Mouse (Mus musculus): ENCODE data around the gene Zp1. TPM values are rescaled to one million over a fixed set of nuclear protein-coding genes. Genes with fewer than 3 reads are reported as not detected.

Zp1 gene
- polyA plus RNA-seq, 1 experiment = not detected

GRCm38 (mm10) chr19:10878201-10878837, 42.1 kb downstream of the Zp1 start:
- no peak for DNase-seq (ENCODE audit: low read depth)

GRCm38 (mm10) chr19:10871328-10871961, 49.0 kb downstream of the Zp1 start:
- no peak for DNase-seq (ENCODE audit: low read depth)

DNA sequence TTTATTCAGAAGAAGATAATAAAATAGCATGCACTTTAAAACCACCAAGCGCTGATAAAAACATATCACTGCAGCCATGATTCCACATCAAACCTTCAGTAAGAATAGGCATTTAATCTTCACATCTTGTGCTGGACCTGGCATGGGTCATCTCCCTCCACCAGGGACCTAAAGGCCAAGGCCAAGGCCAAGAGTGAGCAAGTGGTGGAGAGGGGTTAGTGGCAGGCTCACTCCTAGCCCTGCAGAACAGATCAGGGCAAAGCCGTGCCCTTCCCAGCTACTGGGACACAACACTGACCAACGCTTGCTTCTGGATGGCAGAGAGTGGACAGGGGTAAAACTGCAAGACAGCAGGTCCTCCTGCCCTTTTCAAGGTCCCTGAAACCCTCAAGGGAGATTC, 49.8 kb downstream of the Zp1 start:
- no peak for DNase-seq (ENCODE audit: low read depth)

- DNase-seq (ENCODE audit: low read depth) = no peak
Measured at GRCm38 (mm10) chr19:10869886-10870527, 50.4 kb downstream of the Zp1 start, which contains the start of gene Tmem132a. TSS of gene Tmem132a (minus strand) at chr19:10869940.

DNA sequence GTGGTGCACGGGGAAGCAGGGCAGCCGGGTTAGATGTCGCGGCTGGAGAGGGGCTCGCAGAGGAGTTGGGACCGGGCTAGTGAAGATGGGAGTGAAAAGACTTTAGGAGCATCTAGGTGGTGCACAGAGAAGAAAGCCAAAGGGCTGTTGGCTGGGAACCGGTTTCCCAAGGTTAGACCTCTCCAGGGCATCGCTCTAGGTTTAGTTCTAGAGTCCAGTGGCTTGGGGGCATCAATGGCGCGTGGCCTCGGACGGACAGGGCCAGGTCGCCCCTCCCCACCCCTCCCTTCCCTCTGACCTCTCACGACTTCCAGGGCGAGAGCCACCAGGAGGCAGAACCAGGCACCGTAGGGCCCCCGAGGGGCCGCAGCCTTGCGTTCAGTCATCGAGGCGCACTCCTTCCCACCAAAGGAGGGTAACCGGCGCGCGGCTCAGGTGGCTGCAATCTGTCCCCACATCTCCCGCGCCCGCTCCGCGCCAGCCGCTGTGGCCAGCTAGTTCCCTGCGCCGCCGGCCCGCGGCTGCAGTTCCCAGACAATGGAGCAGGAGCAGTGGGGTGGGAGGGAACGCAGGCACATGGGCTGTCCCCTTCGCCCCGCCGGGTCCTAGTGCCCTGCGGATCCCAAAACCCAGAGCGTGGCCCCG, 51.1 kb downstream of the Zp1 start:
- no peak for DNase-seq (ENCODE audit: low read depth)

GRCm38 (mm10) chr19:10868623-10869141, 51.8 kb downstream of the Zp1 start:
- no peak for DNase-seq (ENCODE audit: low read depth)

DNA sequence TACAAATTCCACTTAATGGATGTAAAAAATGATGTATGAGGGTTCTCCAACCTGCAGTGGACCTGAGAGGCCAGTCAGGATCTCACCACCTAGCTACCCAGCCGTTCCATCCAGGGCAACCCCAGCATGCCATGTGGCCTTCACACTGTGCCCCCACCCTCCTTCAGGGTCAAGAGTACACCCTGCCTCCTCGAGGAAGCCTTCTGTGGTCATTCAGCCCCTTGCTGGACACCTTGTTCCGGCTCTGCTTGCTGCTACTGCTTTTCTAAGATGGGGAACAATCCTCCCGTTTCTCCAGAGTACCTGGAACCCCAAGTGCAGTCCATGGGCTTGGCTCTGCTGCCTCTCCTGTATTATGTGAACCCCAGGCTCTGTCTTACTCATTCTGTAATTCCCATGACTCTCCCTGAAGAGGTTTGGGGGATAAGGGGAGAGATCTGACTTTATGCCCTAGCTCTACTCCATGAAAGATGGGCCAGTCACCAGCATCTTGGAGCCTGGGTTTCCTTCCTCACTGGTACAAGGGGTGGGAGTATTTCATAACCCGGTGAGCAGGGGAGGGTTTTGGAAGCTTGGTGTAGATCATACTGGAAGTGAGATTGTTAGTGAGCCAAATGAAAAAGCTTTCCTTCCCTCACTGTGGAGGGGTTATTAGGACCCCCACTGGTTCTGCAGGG, 52.3 kb downstream of the Zp1 start:
- no peak for DNase-seq (ENCODE audit: low read depth)

DNA sequence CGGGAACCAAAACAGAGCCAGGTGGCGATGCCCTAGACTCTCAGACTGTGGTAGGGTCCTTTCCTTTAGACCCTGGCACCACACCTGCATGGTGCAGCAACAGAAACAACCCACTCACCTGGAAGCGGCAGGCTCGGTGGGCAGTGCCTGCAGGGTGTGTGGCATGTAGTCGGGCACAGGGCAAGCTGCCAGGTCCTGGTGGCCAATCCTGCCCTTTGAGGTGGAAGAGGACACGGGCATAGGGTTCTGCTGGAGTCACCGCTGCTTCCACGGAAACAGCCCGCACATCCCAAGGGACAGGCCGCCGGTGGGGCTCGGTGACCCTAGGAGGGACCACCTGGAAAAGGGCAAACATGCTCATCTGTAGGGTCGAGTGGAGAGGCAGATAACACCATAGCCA, 54.1 kb downstream of the Zp1 start:
- no peak for DNase-seq (ENCODE audit: low read depth)

Other genes starting within 250 kb of the Zp1 start
- 0.31 TPM in 1 of 2 replicates, not detected in the other for gene Pga5, start 242.6 kb downstream of the Zp1 start, polyA plus RNA-seq (2012; rRNA removed)
- gene Vps37c, start 231.9 kb downstream of the Zp1 start, polyA plus RNA-seq (2012; rRNA removed) = 25.5 and 30.3 TPM in 2 replicates
- 0.80 and 0.92 TPM in 2 replicates for gene Cd5, start 181.6 kb downstream of the Zp1 start, polyA plus RNA-seq (2012; rRNA removed)
- 0.32 and 0.33 TPM in 2 replicates for gene Cd6, start 90.6 kb downstream of the Zp1 start, polyA plus RNA-seq (2012; rRNA removed)
- 3.9 and 6.3 TPM in 2 replicates for gene Slc15a3, start 80.9 kb downstream of the Zp1 start, polyA plus RNA-seq (2012; rRNA removed)
- gene Tmem132a, start 50.7 kb downstream of the Zp1 start, polyA plus RNA-seq (2012; rRNA removed) = 15.8 and 16.0 TPM in 2 replicates
- 130 and 147 TPM in 2 replicates for gene Tmem109, start 38.6 kb downstream of the Zp1 start, polyA plus RNA-seq (2012; rRNA removed)
- gene Prpf19, start 25.4 kb downstream of the Zp1 start, polyA plus RNA-seq (2012; rRNA removed) = 185 and 229 TPM in 2 replicates
- gene Ptgdr2, start 16.5 kb upstream of the Zp1 start, polyA plus RNA-seq (2012; rRNA removed) = 0.14 TPM in 1 of 2 replicates, not detected in the other
- 4.8 and 6.5 TPM in 2 replicates for gene Ccdc86, start 28.6 kb upstream of the Zp1 start, polyA plus RNA-seq (2012; rRNA removed)
- 0.15 and 0.46 TPM in 2 replicates for gene Ms4a10, start 54.0 kb upstream of the Zp1 start, polyA plus RNA-seq (2012; rRNA removed)
- gene Ms4a15, start 72.6 kb upstream of the Zp1 start, polyA plus RNA-seq (2012; rRNA removed) = not detected in 2 replicates
- not detected in 2 replicates for gene Ms4a18, start 97.4 kb upstream of the Zp1 start, polyA plus RNA-seq (2012; rRNA removed)
- 3.2 and 6.3 TPM in 2 replicates for gene Ms4a8a, start 160.5 kb upstream of the Zp1 start, polyA plus RNA-seq (2012; rRNA removed)
- 0.66 and 1.0 TPM in 2 replicates for gene 1700017D01Rik, start 210.2 kb upstream of the Zp1 start, polyA plus RNA-seq (2012; rRNA removed)
- gene 1700025F22Rik, start 244.7 kb upstream of the Zp1 start, polyA plus RNA-seq (2012; rRNA removed) = not detected in 2 replicates